Mouse (Mus musculus): ENCODE results near the gene Cdc34.

The Cdc34 gene

DNA sequence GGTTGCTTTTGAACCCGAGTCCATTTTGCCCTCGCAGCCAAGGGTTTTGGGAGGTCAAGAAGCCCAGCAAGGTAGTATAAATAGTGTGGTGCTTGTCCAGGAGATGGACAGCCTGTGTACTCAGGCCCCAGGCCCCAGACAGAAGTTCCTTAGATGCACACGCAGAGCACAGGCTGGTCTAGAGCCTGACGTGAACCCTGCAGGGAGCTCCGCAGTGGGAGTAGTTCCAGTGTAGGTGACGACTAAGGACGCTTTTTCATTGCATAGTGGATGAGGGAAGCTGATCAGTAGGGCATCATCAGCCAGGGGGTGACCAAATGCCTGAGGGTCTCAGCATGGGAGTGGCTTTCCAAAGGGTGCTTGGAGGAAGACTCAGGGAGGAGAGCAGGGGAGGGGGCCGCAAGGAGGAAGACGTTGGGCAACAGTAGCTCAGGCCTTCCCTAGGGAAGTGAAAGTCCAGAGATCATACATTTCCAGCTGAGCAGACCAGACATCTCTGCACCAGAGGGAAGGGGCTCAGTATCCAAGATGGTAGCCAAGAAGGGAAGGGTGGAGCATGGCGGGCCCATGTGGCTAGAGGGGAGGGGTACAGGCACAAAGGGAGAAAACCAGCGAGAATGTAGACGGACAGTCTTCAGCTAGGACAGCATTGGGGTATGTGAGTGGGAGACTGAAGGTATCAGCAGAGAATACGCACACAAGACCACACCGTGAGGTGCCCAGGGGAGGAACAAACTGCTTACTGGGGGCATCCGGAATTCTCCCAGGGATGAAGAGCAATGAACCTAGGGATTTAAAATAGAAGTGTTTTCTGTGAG is 11.7 kb upstream of the Cdc34 start:
- DNase-seq (ENCODE audit: low read depth, low spot score), result no peak

DNA sequence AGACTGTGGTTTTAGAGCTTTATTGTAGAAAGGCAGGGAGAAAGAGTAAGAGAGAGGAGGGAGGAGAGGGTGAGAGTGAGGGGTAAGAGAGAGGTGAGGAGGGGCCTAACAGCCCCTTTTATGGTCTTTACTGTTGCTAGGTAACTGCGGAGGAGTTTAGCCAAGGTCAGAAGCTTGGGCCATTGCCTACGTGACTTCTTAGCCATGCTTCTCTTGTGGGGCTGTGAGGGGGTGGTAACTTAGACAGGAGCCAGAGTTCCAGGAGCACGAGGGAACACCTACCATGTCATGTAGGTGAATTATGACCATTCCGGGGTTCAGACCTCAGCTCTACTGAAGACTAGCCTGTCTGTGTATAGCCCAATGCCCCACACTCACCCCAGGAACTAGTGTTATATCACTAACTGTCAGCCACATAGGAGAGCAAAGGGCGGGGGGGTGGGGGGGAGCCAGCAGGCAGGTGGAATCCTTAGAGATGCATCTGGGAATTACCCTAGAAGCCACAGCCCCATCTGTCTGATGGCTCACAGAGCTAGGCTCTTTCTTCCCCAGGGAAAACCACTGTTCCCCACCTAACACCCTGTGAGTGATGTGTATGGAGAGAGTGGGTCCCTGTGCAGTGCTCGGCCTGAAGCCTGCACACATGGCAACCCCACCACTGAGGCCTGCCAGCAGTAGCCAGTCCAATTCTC is 10.5 kb upstream of the Cdc34 start:
- DNase-seq (ENCODE audit: low read depth, low spot score), result no peak

DNA sequence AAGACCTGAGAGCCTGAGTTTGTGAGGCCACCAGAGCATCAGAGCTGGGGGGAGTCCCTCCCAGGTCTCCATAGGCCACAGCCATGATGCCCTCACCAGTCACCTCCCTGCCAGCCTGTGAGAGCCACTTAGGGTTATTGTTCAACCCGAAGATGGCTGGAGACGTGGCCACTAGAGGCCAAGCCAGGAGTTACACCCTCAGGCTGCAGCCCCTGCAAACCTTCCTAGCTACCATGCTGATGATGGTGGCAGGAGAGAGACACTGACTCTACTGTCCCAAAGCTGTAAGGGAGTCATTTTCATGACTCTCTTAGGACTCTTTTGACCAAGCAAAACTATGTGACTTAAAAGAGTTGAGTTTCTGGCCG is 9.9 kb upstream of the Cdc34 start:
- no peak for DNase-seq (ENCODE audit: low read depth, low spot score)

DNA sequence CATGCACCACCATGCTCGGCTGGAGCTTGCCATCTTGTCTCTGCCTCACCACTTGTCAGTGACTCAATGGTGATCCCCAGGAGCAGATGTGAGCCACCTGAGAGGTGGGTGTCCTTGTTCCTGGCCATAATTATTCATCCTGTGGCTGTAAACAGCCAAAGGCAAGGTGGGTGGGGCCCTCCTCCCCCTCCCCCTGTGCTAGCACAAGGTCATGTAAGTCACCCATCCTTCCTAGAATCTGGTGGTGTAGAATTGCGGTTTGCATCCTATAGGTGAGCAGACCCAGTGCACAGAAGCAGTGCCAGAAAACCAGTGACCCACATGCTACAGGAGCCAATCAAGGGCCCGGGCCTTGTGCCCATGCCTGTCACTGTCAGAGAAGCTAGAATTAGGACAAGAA is 8.9 kb upstream of the Cdc34 start:
- DNase-seq (ENCODE audit: low read depth, low spot score), result no peak

DNA sequence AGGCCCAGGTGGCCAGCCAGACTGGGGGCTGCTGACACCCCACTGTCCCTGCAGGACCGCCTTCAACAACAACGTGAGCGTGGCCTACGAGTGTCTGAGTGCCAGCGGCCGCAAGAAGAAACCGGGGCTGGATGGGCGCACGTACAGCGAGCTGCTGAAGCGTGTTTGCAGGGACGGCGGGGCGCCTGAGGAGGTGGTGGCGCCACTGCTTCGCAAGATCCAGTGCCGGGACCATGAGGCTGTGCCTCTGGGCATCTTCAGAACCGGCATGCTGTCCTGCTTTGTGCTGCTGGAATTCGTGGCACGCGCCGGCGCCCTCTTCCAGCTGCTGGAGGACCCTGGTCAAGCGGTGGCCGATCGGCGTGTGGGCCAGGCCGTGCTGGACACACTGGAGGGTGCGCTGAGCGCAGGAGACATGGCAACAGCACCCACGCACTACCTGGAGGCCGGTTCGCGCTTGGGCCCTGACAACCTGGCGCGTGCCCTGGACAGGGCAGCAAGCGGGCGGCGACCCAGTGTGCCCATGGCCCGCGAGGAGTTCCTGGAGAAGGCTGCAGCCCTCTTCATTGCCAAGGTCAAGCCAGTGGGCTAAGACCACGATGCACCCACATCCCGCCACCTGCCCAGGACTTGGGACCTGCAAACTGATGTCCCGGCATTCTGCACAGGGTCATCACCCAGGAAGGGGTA is 6.5 kb upstream of the Cdc34 start:
- no peak for DNase-seq (ENCODE audit: low read depth, low spot score)

DNA sequence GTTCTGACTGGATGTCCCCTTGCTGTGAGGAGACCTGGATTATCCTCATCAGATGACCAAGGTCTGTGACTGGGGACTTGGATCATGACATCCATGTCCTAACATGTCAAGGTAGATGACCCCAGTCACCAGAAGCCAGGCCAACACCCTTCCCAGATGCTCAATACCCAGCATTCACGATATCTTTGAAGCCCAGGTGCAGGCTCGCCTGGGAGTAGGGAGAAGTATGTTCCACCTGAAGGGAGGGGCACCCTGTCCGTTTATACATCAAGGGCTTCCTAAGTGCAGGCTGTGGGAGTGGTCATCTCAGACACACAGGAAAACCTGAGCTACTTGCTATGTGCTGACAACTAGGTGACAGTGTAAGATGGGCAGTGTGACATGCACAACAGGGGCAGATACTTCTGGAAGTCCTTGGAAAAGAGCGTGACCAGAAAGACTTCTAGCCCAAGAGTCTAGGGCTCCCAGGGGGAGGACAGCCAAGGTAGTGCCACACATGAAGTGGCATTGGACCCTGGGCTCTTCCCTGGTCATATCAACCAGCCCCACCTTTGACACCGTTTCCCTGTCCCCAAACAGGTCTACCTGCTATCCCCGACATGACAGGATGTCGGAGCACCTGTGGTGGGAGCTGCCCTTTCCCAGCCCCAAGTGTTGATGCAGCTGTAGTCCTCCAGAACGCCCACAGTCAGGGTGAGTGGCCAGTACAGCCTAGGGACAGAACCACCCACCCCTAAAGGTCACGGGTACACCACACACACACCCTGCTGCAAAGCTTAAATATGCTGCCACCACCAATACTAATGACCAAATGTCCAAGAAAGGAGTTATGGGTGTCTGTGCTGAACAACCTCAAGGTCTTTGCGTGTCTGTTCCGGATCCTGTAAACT is 1.1 kb upstream of the Cdc34 start:
- DNase-seq (ENCODE audit: low read depth, low spot score), result no peak

DNA sequence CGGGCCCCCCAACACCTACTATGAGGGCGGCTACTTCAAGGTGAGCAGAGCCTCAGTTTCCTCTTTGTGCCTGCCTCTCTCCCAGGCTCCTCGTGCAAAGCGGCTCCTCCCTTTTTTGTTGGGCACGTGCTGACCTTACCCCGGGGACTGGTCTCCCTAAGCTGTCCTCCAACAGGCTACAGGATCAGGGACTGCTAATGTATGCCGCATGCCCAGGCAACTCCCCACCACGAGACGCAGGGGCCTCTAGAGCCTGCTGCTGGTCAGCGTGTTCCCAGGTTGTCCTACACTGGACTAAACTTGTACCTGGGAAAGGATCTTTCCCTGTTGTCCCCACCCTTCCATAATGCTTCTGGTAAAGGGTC is 538 bp downstream of the Cdc34 start:
- no peak for DNase-seq (ENCODE audit: low read depth, low spot score)

DNA sequence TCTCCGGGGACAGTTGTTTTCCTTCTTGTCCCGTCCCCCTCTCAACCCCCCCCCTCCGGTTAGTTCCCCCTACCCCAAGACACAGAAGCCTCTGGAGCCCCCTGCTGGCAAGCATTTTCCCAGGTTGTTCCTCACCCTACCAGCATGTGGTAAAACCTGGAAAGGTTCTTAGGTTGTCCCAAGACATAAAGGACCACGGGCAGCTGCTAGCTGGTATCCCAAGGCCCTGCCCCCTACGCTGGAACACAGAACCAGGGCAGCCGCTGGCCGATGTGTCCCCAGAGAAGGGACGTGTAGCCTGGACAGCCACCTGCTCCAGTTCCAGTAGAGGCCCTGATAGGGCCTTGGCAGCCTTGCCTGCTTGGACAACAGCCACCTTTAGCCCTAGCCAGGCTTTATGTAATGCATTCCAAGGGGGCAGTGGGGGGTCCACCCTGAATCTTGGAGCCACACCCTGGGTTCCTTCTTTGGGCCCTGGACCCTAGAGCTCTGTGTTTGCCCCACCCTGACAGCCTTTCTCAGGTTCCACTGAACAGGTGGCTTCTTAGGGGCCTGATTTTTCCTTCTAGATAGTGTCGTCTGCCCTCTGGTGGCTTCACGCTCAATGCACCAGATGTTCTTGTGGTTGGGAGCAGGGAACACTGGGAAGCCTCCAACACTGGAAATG is 1.1 kb downstream of the Cdc34 start:
- no peak for DNase-seq (ENCODE audit: low read depth, low spot score)

DNA sequence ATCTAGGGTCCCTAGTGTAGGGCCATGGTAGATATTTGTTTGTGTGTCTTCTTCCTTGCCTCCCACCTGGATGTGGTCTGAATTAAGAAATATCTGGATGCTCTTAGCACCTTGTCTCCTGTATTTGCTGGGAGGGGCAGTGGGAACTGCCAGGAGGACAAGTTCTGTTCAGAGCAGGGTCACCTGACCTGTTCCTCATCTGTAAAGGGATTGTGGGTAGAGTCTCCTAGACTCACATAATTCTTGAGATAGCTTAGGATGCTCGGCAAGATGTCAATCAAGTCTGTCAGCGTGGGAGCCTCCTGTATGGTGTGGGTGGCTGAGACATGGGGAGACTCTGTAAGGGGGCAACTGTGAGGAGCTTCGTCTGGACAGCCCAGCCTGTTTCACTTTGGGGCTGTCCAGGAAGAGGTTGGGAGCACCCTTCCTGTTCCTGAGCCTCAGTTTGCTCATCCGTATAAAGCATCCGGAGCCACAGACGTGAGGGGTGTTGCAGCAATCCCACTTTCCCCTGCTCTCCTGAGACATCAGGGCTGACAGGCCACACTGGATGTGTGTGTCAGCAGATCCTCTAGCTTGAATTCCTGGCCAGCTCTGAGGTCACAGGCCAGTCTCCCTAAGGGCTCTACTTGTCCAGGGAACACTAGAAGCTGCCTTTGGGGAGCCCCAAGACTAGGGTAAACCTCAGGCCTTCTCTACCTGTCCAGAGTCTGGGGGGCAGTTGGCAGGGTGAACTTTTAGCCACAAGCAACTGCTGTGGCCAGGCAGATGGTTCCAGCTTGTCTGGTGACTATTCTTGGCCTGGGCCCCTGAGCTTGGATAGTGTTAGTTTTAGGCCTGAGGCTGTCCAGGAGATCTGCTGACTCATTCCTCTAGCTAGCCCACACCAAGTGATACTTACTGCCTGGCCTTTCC is 2.0 kb downstream of the Cdc34 start:
- DNase-seq (ENCODE audit: low read depth, low spot score), result no peak

DNA sequence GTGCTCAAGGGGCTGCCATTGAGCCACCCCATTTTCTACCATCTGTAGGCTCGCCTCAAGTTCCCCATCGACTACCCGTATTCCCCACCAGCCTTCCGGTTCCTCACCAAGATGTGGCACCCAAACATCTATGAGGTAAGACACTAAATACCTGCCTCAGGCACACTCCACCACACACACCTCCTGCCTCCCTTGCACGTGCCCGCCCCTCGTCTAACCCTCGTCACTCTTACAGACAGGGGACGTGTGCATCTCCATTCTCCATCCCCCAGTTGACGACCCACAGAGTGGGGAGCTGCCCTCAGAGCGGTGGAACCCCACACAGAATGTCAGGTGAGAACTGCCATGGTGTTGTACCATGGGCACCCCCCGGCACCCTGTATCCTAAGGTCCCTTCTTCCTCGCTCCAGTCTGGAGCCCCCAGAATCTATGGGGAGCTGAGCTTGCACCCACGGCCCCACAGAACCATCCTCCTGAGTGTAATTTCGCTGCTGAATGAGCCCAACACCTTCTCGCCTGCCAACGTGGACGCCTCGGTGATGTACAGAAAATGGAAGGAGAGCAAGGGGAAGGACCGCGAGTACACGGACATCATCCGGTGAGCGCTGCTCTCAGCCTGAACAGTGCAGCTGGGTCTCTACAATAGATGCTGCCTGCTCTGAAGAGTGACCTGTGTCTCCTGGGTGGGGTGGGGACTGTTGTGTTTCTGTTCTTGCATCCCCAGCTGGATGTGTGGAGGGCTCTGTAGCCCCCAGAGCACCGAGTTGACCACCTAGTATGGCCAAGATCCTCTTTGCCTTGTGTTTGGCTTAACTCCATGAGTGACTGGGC is 3.0 kb downstream of the Cdc34 start:
- no peak for DNase-seq (ENCODE audit: low read depth, low spot score)

DNA sequence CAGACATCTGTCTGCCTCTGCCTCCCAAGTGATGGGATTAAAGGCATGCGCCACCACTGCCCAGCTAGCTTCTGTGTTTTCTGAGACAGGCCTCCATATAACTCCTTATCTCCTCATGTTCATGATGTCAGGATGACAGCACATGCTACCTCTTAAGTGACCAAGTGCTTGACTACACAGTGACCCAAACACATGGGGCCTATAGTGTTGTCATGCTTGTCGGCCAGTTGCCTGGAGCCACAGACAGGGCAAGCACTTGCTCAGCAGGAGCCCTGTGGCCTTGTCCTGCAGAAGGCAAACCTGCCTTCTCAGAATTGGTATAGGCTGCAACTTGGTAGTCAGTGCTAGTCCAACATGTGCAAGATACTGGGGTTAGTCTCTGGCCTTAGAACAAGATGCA is 4.2 kb downstream of the Cdc34 start:
- no peak for DNase-seq (ENCODE audit: low read depth, low spot score)

DNA sequence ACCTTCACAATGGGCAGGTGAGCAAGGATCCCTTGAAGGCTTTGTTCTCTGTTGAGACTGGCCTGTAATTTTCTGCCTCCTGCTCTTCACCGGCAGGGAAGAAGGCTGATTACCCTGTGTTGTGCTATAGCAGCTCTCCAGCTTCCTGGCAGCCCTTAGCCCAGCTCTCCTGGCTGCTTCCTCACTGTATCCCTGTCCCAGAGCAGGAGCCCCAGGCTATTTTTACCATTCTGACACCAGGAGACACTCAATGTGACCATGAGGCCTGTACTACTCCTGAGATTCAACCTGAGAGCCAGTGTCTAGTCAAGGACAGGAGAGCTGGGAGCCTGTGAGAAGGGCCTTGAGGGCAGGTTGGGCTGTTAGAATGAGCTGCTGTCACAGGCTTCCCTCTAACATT is 4.7 kb downstream of the Cdc34 start:
- DNase-seq (ENCODE audit: low read depth, low spot score), result no peak

DNA sequence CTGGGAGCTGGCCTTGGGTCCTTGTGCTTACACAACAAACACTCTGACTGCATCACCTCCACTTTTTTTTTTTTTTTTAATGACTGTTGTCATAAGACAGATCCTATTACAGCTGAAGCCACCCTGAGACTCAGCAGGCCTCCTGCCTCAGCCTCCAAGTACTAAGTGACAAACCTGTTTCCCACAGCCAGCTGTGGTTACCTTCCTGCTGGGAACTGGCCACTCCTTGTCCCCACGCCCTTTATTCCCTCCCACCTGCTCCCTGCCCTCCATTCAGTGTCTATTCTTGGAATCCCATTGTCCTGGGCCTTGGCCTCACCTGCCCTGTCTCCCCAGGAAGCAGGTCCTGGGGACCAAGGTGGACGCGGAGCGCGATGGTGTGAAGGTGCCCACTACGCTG is 5.5 kb downstream of the Cdc34 start:
- DNase-seq (ENCODE audit: low read depth, low spot score), result no peak

DNA sequence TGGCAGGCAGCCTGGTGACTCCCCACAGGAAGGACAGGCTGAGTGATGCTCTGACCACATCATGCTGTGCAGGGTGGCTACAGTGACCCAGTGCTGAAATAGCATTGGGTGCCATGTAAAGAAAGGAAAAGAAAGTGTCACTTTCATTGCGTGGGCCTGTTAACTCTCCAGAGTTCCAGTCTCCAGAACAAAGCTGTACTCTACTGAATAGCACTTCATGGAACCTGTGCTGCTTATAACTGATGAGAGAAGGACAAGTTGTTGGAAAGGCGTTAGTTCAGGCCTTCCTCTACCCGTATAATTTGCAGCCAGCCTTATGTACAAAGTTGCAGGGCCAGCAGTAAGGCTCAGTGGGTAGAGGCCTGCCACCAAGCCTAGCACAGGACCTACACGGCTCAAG is 6.7 kb downstream of the Cdc34 start, which contains the start of gene Gzmm:
Gzmm (plus strand) TSS at position 301 of the 400 bp plus-strand sequence.
- DNase-seq (ENCODE audit: low read depth, low spot score), result no peak

DNA sequence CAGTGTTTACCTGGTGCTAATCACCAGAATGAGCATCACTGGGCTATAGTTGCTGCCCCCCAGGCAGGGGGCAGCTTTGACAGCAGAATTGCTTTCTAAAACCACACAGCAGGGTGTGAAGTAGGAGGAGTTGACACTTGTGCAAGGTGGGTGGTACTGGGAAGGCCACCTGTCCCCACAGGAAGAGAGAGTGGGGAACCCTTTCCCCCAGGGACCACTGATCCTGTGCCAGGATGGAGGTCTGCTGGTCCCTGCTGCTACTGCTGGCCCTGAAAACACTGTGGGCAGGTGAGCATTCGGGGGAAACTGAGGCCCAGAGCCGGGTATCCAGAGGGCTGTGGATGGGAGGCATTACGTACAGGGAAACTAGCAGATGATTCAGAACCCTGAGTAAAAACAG is 7.2 kb downstream of the Cdc34 start:
- no peak for DNase-seq (ENCODE audit: low read depth, low spot score)

DNA sequence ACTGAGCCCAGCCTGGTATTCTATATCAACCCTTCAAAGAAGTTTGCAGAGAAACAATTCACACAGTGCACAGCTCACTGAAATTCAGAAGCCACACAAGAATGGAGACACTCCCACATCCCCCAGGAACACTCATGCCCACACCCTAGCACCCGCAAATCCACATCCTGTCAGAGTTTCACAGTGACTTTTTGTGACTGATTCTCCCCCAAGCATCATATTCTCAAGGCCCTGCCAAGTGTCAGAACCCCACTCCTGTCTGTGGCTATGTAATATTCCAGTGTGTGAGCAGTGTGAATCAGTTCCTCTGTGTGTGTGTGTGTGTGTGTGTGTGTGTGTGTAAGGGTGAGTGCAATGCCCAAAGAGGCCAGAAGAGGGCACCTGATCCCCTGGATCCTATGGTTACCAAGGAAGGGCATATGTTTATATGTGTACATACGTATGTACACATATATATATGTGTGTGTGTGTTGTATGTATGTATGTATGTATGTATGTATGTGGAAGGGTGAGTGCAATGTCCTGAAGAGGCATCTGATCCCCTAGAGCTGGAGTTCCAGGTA is 10.1 kb downstream of the Cdc34 start:
- no peak for DNase-seq (ENCODE audit: low read depth, low spot score)

DNA sequence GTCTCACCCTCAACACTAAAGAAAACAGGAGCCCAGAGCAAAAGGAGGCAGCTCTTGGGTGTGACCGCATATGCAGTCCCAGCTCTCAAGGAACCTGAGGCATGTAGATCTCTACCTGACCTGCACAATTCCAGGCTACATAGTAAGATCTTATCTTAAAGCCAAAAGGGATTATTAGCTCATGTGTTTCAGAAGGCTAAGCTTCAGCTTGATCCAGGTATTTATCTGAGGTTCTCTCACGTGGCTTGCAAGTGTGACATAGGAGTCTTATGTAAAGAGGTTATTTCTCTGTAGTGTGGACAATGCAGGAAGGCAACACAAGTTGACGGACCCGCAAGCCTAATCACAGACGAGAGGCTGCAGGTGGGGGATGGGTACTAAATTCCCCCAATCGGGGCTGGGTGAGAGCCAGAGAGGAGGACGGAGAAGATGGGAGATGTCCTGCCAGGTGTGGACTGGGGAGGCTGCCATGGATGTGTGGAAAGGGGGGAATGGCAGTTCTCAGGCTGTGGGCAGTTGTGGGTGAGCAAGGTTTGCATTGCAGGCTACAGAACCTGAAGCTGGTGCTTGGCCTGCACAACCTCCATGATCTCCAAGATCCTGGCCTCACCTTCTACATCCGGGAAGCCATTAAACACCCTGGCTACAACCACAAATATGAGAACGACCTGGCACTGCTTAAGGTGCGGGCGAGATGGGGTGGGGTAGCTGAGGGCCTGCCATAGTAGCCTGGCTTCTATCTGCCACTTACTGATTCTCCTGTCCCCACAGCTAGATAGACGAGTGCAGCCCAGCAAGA is 11.8 kb downstream of the Cdc34 start:
- DNase-seq (ENCODE audit: low read depth, low spot score), result no peak

DNA sequence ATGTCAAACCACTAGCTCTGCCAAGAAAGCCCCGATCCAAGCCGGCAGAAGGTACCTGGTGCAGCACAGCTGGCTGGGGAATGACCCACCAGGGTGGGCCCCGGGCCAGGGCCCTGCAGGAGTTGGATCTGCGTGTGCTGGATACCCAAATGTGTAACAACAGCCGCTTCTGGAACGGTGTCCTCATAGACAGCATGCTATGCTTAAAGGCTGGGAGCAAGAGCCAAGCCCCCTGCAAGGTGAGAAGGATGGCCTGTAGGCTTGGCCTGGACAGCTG is 12.3 kb downstream of the Cdc34 start:
- no peak for DNase-seq (ENCODE audit: low read depth, low spot score)
